Mouse (Mus musculus): ENCODE measurements around the gene Tspoap1. TPM values are rescaled to one million over a fixed set of nuclear protein-coding genes. Genes with fewer than 3 reads are reported as not detected.

Tspoap1 gene
- 0.21 and 0.78 TPM in 2 replicates for polyA plus RNA-seq (2016; fragmentation: Nextera tagmentation; extraction: Ambion mirVana)

- Histone ChIP-seq H3K4me2 (no peak within 1 kb of the TSS), H3K36me3 (no peaks in the 10 kb centered on the region), H3K9ac (no peak within 1 kb of the TSS), H3K27ac (ENCODE audit: poor library complexity, severe bottlenecking) (no peak within 1 kb of the TSS), H3K9me3 (replicated peaks) (no peaks in the 10 kb centered on the region), H3K4me3 (no peak within 1 kb of the TSS), H3K4me1 (replicated peaks) (peaks cover 16% of the 10 kb centered on the region), H3K27me3 (replicated peaks) (peaks cover 61% of the 10 kb centered on the region)
- no peak for ATAC-seq (ENCODE audit: insufficient number of reproducible peaks, low FRiP score)
- 11% methylated on average over 23 of the region's 23 CpGs for WGBS
Observed at GRCm38 (mm10) chr11:87760301-87761081, at the start of gene Tspoap1. Gene Tspoap1, plus strand, starts transcription at chr11:87760541.

GRCm38 (mm10) chr11:87712188-87712587, 48.2 kb upstream of the Tspoap1 start:
- no peaks in the 10 kb centered on the region for H3K36me3 ChIP-seq
- peaks cover 35% of the 10 kb centered on the region for H3K27me3 ChIP-seq (replicated peaks)
- no peak overlapping the region for H3K27ac ChIP-seq (ENCODE audit: poor library complexity, severe bottlenecking)
- H3K9me3 ChIP-seq (replicated peaks): no peaks in the 10 kb centered on the region
- H3K4me2 ChIP-seq: no peak overlapping the region
- H3K9ac ChIP-seq: no peak overlapping the region
- ATAC-seq (ENCODE audit: insufficient number of reproducible peaks, low FRiP score): no peak
- WGBS: 60% methylated on average over 4 of the region's 4 CpGs
- H3K4me1 ChIP-seq (replicated peaks): peaks cover 11% of the 10 kb centered on the region; the same call in 1 of the 2 replicates
- H3K4me3 ChIP-seq: no peak overlapping the region

- WGBS: 81% methylated on average over 4 of the region's 4 CpGs
- H3K27me3 ChIP-seq (replicated peaks): peaks cover 16% of the 10 kb centered on the region
- no peak for ATAC-seq (ENCODE audit: insufficient number of reproducible peaks, low FRiP score)
Observed at GRCm38 (mm10) chr11:87715999-87716398, 44.3 kb upstream of the Tspoap1 start.

GRCm38 (mm10) chr11:87719526-87719925, 40.8 kb upstream of the Tspoap1 start:
- WGBS: 80% methylated on average over 7 of the region's 7 CpGs
- H3K4me3 ChIP-seq: no peak overlapping the region
- no peaks in the 10 kb centered on the region for H3K9me3 ChIP-seq (replicated peaks)
- H3K9ac ChIP-seq: no peak overlapping the region
- no peak overlapping the region for H3K4me2 ChIP-seq
- H3K4me1 ChIP-seq (replicated peaks): no peaks in the 10 kb centered on the region
- no peak overlapping the region for H3K27ac ChIP-seq (ENCODE audit: poor library complexity, severe bottlenecking)
- no peak for ATAC-seq (ENCODE audit: insufficient number of reproducible peaks, low FRiP score)
- H3K27me3 ChIP-seq (replicated peaks): 0 out of 2 replicates have a peak, but pooled peaks cover 9% of the 10 kb centered on the region
- H3K36me3 ChIP-seq: no peaks in the 10 kb centered on the region

More at GRCm38 (mm10) chr11:87715999-87716398, 44.3 kb upstream of the Tspoap1 start:
- no peaks in the 10 kb centered on the region for H3K36me3 ChIP-seq
- H3K9me3 ChIP-seq (replicated peaks): no peaks in the 10 kb centered on the region
- H3K27ac ChIP-seq (ENCODE audit: poor library complexity, severe bottlenecking): no peak overlapping the region
- H3K4me2 ChIP-seq: no peak overlapping the region
- no peaks in the 10 kb centered on the region for H3K4me1 ChIP-seq (replicated peaks)
- H3K4me3 ChIP-seq: no peak overlapping the region
- H3K9ac ChIP-seq: no peak overlapping the region

GRCm38 (mm10) chr11:87720324-87720723, 40.0 kb upstream of the Tspoap1 start:
- no peaks in the 10 kb centered on the region for H3K36me3 ChIP-seq
- H3K27ac ChIP-seq (ENCODE audit: poor library complexity, severe bottlenecking): no peak overlapping the region
- peaks cover 7% of the 10 kb centered on the region for H3K4me1 ChIP-seq (replicated peaks)
- H3K4me2 ChIP-seq: no peak overlapping the region
- 40% methylated on average over 9 of the region's 9 CpGs for WGBS
- ATAC-seq (ENCODE audit: insufficient number of reproducible peaks, low FRiP score): no peak
- H3K4me3 ChIP-seq: no peak overlapping the region
- no peak overlapping the region for H3K9ac ChIP-seq
- H3K9me3 ChIP-seq (replicated peaks): no peaks in the 10 kb centered on the region
- 0 out of 2 replicates have a peak, but pooled peaks cover 9% of the 10 kb centered on the region for H3K27me3 ChIP-seq (replicated peaks)

GRCm38 (mm10) chr11:87720839-87721238, 39.5 kb upstream of the Tspoap1 start:
- WGBS: 74% methylated on average over 9 of the region's 9 CpGs
- no peak for ATAC-seq (ENCODE audit: insufficient number of reproducible peaks, low FRiP score)
- Histone ChIP-seq H3K9ac (no peak overlapping the region), H3K4me3 (no peak overlapping the region), H3K36me3 (no peaks in the 10 kb centered on the region), H3K4me1 (replicated peaks) (peaks cover 12% of the 10 kb centered on the region), H3K9me3 (replicated peaks) (no peaks in the 10 kb centered on the region), H3K27ac (ENCODE audit: poor library complexity, severe bottlenecking) (no peak overlapping the region), H3K4me2 (no peak overlapping the region), H3K27me3 (replicated peaks) (0 out of 2 replicates have a peak, but pooled peaks cover 9% of the 10 kb centered on the region)

- 0 out of 2 replicates have a peak, but pooled peaks cover 6% of the 10 kb centered on the region for H3K27me3 ChIP-seq (replicated peaks)
- no peak overlapping the region for H3K9ac ChIP-seq
- peaks cover 25% of the 10 kb centered on the region for H3K4me1 ChIP-seq (replicated peaks)
- no peak overlapping the region for H3K27ac ChIP-seq (ENCODE audit: poor library complexity, severe bottlenecking)
- WGBS: 71% methylated on average over 3 of the region's 3 CpGs
- no peak overlapping the region for H3K4me3 ChIP-seq
- no peak overlapping the region for H3K4me2 ChIP-seq
- no peaks in the 10 kb centered on the region for H3K36me3 ChIP-seq
- no peak for ATAC-seq (ENCODE audit: insufficient number of reproducible peaks, low FRiP score)
- H3K9me3 ChIP-seq (replicated peaks): no peaks in the 10 kb centered on the region
Observed at GRCm38 (mm10) chr11:87722168-87722567, 38.2 kb upstream of the Tspoap1 start.

- Histone ChIP-seq H3K4me1 (replicated peaks) (peaks cover 27% of the 10 kb centered on the region), H3K9ac (no peak overlapping the region), H3K9me3 (replicated peaks) (no peaks in the 10 kb centered on the region), H3K4me2 (no peak overlapping the region), H3K27ac (ENCODE audit: poor library complexity, severe bottlenecking) (no peak overlapping the region), H3K4me3 (no peak overlapping the region), H3K27me3 (replicated peaks) (0 out of 2 replicates have a peak, but pooled peaks cover 6% of the 10 kb centered on the region), H3K36me3 (no peaks in the 10 kb centered on the region)
- WGBS: 89% methylated on average over 4 of the region's 4 CpGs
- no peak for ATAC-seq (ENCODE audit: insufficient number of reproducible peaks, low FRiP score)
Observed at GRCm38 (mm10) chr11:87722891-87723290, 37.5 kb upstream of the Tspoap1 start.

- H3K4me1 ChIP-seq (replicated peaks): peaks cover 36% of the 10 kb centered on the region
- no peaks in the 10 kb centered on the region for H3K9me3 ChIP-seq (replicated peaks)
- no peak overlapping the region for H3K4me3 ChIP-seq
- H3K27ac ChIP-seq (ENCODE audit: poor library complexity, severe bottlenecking): peak overlapping the region; percentile 89
- no peaks in the 10 kb centered on the region for H3K36me3 ChIP-seq
- H3K4me2 ChIP-seq: peak overlapping the region; percentile 51
- H3K9ac ChIP-seq: peak overlapping the region; percentile 60
- H3K27me3 ChIP-seq (replicated peaks): no peaks in the 10 kb centered on the region
- ATAC-seq (ENCODE audit: insufficient number of reproducible peaks, low FRiP score): peak; percentile 9; the same call in 1 of the 2 replicates
Observed at GRCm38 (mm10) chr11:87725515-87725914, 34.8 kb upstream of the Tspoap1 start.

- peak overlapping the region; percentile 51 for H3K4me2 ChIP-seq
Observed at GRCm38 (mm10) chr11:87725964-87726562, 34.3 kb upstream of the Tspoap1 start.

GRCm38 (mm10) chr11:87727021-87727420, 33.3 kb upstream of the Tspoap1 start:
- Histone ChIP-seq H3K9me3 (replicated peaks) (no peaks in the 10 kb centered on the region), H3K9ac (no peak overlapping the region), H3K4me3 (no peak overlapping the region), H3K27me3 (replicated peaks) (0 out of 2 replicates have a peak, but pooled peaks cover 1% of the 10 kb centered on the region), H3K4me2 (no peak overlapping the region), H3K36me3 (no peaks in the 10 kb centered on the region), H3K4me1 (replicated peaks) (peaks cover 36% of the 10 kb centered on the region), H3K27ac (ENCODE audit: poor library complexity, severe bottlenecking) (no peak overlapping the region; the same call in 1 of the 2 replicates)
- WGBS: 59% methylated on average over 11 of the region's 11 CpGs
- no peak for ATAC-seq (ENCODE audit: insufficient number of reproducible peaks, low FRiP score)

More at GRCm38 (mm10) chr11:87725964-87726562, 34.3 kb upstream of the Tspoap1 start:
- Histone ChIP-seq H3K4me3 (no peak overlapping the region), H3K27ac (ENCODE audit: poor library complexity, severe bottlenecking) (peak overlapping the region; percentile 89), H3K4me1 (replicated peaks) (peaks cover 36% of the 10 kb centered on the region), H3K9me3 (replicated peaks) (no peaks in the 10 kb centered on the region), H3K27me3 (replicated peaks) (no peaks in the 10 kb centered on the region), H3K36me3 (no peaks in the 10 kb centered on the region), H3K9ac (peak overlapping the region; percentile 60)
- ATAC-seq (ENCODE audit: insufficient number of reproducible peaks, low FRiP score): peak; percentile 86
- WGBS: 4% methylated on average over 6 of the region's 6 CpGs
